Mouse (Mus musculus): Measurements from ENCODE around the gene Cd3e. TPM values are rescaled to one million over a fixed set of nuclear protein-coding genes. Genes with fewer than 3 reads are reported as not detected.
"Not testable (repeated sequence)": the region's sequence is repeated elsewhere in the genome, so short reads cannot be mapped to it uniquely, and the experiment has no call there.

Cd3e gene
- polyA plus RNA-seq, 1 experiment from 2014 or later = not detected

GRCm38 (mm10) chr9:44969450-44969849, 40.0 kb downstream of the Cd3e start:
- Histone ChIP-seq H3K4me2 (replicated peaks) (no peak overlapping the region), H3K9me3 (no peaks in the 10 kb centered on the region), H3K9ac (no peak overlapping the region), H3K4me3 (no peak overlapping the region), H3K27me3 (peaks cover 14% of the 10 kb centered on the region; the same call in 1 of the 2 replicates), H3K4me1 (peaks cover 8% of the 10 kb centered on the region), H3K36me3 (no peaks in the 10 kb centered on the region), H3K27ac (no peak overlapping the region)
- ATAC-seq (ENCODE audit: insufficient number of reproducible peaks, insufficient read depth, low FRiP score, low TSS enrichment) = no peak
- WGBS = 70% methylated on average over 1 of the region's 1 CpGs

- H3K27ac ChIP-seq; H3K9ac ChIP-seq; H3K4me2 ChIP-seq (replicated peaks); ATAC-seq (ENCODE audit: insufficient number of reproducible peaks, insufficient read depth, low FRiP score, low TSS enrichment); H3K36me3 ChIP-seq; H3K9me3 ChIP-seq; H3K27me3 ChIP-seq; H3K4me3 ChIP-seq: not testable (repeated sequence)
- H3K4me1 ChIP-seq = peaks cover 12% of the 10 kb centered on the region
- WGBS = 84% methylated on average over 5 of the region's 5 CpGs
Observed at GRCm38 (mm10) chr9:44967763-44968162, 41.7 kb downstream of the Cd3e start.

GRCm38 (mm10) chr9:44966815-44967242, 42.6 kb downstream of the Cd3e start:
- Histone ChIP-seq H3K4me2 (replicated peaks) (no peak overlapping the region), H3K4me1 (peaks cover 12% of the 10 kb centered on the region), H3K27ac (no peak overlapping the region), H3K4me3 (no peak overlapping the region), H3K36me3 (no peaks in the 10 kb centered on the region), H3K9ac (no peak overlapping the region), H3K9me3 (no peaks in the 10 kb centered on the region), H3K27me3 (no peaks in the 10 kb centered on the region)
- no peak for ATAC-seq (ENCODE audit: insufficient number of reproducible peaks, insufficient read depth, low FRiP score, low TSS enrichment)
- 23% methylated on average over 3 of the region's 3 CpGs for WGBS

GRCm38 (mm10) chr9:44965833-44966466, 43.5 kb downstream of the Cd3e start:
- 15% methylated on average over 10 of the region's 10 CpGs for WGBS
- ATAC-seq (ENCODE audit: insufficient number of reproducible peaks, insufficient read depth, low FRiP score, low TSS enrichment) = no peak; the same call in 1 of the 2 replicates
- peak overlapping the region; percentile 91 for H3K4me2 ChIP-seq (replicated peaks)
- peak overlapping the region; percentile 68 for H3K9ac ChIP-seq
- no peaks in the 10 kb centered on the region for H3K9me3 ChIP-seq
- H3K27ac ChIP-seq = peak overlapping the region; percentile 65; the same call in 1 of the 2 replicates
- H3K4me3 ChIP-seq = peak overlapping the region; percentile 95
- peaks cover 12% of the 10 kb centered on the region for H3K4me1 ChIP-seq
- peaks cover 8% of the 10 kb centered on the region for H3K36me3 ChIP-seq
- no peaks in the 10 kb centered on the region for H3K27me3 ChIP-seq

GRCm38 (mm10) chr9:44965126-44965832, 44.1 kb downstream of the Cd3e start, which contains the start of gene Ube4a:
TSS of gene Ube4a (minus strand) at chr9:44965600.
- no peaks in the 10 kb centered on the region for H3K9me3 ChIP-seq
- peaks cover 9% of the 10 kb centered on the region for H3K36me3 ChIP-seq
- peak within 1 kb of the TSS; percentile 65; the same call in 1 of the 2 replicates for H3K27ac ChIP-seq
- peak within 1 kb of the TSS; percentile 91 for H3K4me2 ChIP-seq (replicated peaks)
- no peaks in the 10 kb centered on the region for H3K27me3 ChIP-seq
- peak within 1 kb of the TSS; percentile 95 for H3K4me3 ChIP-seq
- ATAC-seq (ENCODE audit: insufficient number of reproducible peaks, insufficient read depth, low FRiP score, low TSS enrichment) = peak; percentile 86
- peak within 1 kb of the TSS; percentile 68 for H3K9ac ChIP-seq
- peaks cover 12% of the 10 kb centered on the region for H3K4me1 ChIP-seq
- under 1% methylated on average over 39 of the region's 39 CpGs for WGBS

- H3K9me3 ChIP-seq = no peaks in the 10 kb centered on the region
- ATAC-seq (ENCODE audit: insufficient number of reproducible peaks, insufficient read depth, low FRiP score, low TSS enrichment) = no peak
- WGBS = 94% methylated on average over 3 of the region's 3 CpGs
- H3K4me3 ChIP-seq = no peak overlapping the region
- peaks cover 55% of the 10 kb centered on the region for H3K36me3 ChIP-seq
- no peak overlapping the region for H3K4me2 ChIP-seq (replicated peaks)
- no peak overlapping the region for H3K27ac ChIP-seq
- H3K27me3 ChIP-seq = no peaks in the 10 kb centered on the region
- no peaks in the 10 kb centered on the region for H3K4me1 ChIP-seq
- no peak overlapping the region for H3K9ac ChIP-seq
Observed at GRCm38 (mm10) chr9:44954432-44954831, 55.0 kb downstream of the Cd3e start.

Other genes with a start within 250 kb of the Cd3e start
- gene Arcn1, start 241.8 kb downstream of the Cd3e start, polyA plus RNA-seq (2016; fragmentation: Nextera tagmentation; extraction: Ambion mirVana) = 193 and 197 TPM in 2 replicates
- 151 and 153 TPM in 2 replicates for gene Ift46, start 241.7 kb downstream of the Cd3e start, polyA plus RNA-seq (2016; fragmentation: Nextera tagmentation; extraction: Ambion mirVana)
- gene Tmem25, start 210.3 kb downstream of the Cd3e start, polyA plus RNA-seq (2016; fragmentation: Nextera tagmentation; extraction: Ambion mirVana) = 3.8 and 4.1 TPM in 2 replicates
- gene Ttc36, start 206.6 kb downstream of the Cd3e start, polyA plus RNA-seq (2016; fragmentation: Nextera tagmentation; extraction: Ambion mirVana) = 0.40 TPM in 1 of 2 replicates, not detected in the other
- gene Kmt2a, start 128.3 kb downstream of the Cd3e start, polyA plus RNA-seq (2016; fragmentation: Nextera tagmentation; extraction: Ambion mirVana) = 23.5 and 24.4 TPM in 2 replicates
- gene Atp5l, start 88.9 kb downstream of the Cd3e start, polyA plus RNA-seq (2016; fragmentation: Nextera tagmentation; extraction: Ambion mirVana) = 538 and 574 TPM in 2 replicates
- gene Ube4a, start 44.0 kb downstream of the Cd3e start, polyA plus RNA-seq (2016; fragmentation: Nextera tagmentation; extraction: Ambion mirVana) = 25.7 and 26.3 TPM in 2 replicates
- gene Cd3g, start 29.2 kb downstream of the Cd3e start, polyA plus RNA-seq (2016; fragmentation: Nextera tagmentation; extraction: Ambion mirVana) = not detected in 2 replicates
- not detected in 2 replicates for gene Cd3d, start 27.8 kb downstream of the Cd3e start, polyA plus RNA-seq (2016; fragmentation: Nextera tagmentation; extraction: Ambion mirVana)
- 8.8 and 11.3 TPM in 2 replicates for gene Mpzl2, start 30.2 kb upstream of the Cd3e start, polyA plus RNA-seq (2016; fragmentation: Nextera tagmentation; extraction: Ambion mirVana)
- gene Mpzl3, start 45.6 kb upstream of the Cd3e start, polyA plus RNA-seq (2016; fragmentation: Nextera tagmentation; extraction: Ambion mirVana) = 1.7 and 1.9 TPM in 2 replicates
- 0.23 and 0.38 TPM in 2 replicates for gene Jaml, start 69.6 kb upstream of the Cd3e start, polyA plus RNA-seq (2016; fragmentation: Nextera tagmentation; extraction: Ambion mirVana)
- 5.4 and 5.7 TPM in 2 replicates for gene Scn2b, start 108.2 kb upstream of the Cd3e start, polyA plus RNA-seq (2016; fragmentation: Nextera tagmentation; extraction: Ambion mirVana)
- gene Scn4b, start 128.8 kb upstream of the Cd3e start, polyA plus RNA-seq (2016; fragmentation: Nextera tagmentation; extraction: Ambion mirVana) = 0.35 and 0.41 TPM in 2 replicates
- 0.36 and 0.38 TPM in 2 replicates for gene BC049352, start 172.4 kb upstream of the Cd3e start, polyA plus RNA-seq (2016; fragmentation: Nextera tagmentation; extraction: Ambion mirVana)
- 0.22 and 0.56 TPM in 2 replicates for gene Tmprss4, start 194.5 kb upstream of the Cd3e start, polyA plus RNA-seq (2016; fragmentation: Nextera tagmentation; extraction: Ambion mirVana)

All from embryonic facial prominence, embryonic 12.5 days (tissue).